Mouse (Mus musculus) heart, embryonic 14.5 days (tissue): ENCODE results near the gene Gm10217. TPM values are rescaled to one million over a fixed set of nuclear protein-coding genes. Genes with fewer than 3 reads are reported as not detected.

Experiments used
- ATAC-seq: fragments of 200-750 bp; cut with Nextera tagmentation; 2 replicates; pipeline ENCODE4 v1.8.0; 2017; ENCODE audit warnings: low read depth, moderate TSS enrichment; ENCODE audit not compliant: insufficient number of reproducible peaks, insufficient read depth, low FRiP score
- H3K27ac ChIP-seq, 2 experiments: fragments of 200-500 bp in 1 of 2; fragments of 300-500 bp in 1 of 2; sonication (generic) in 1 of 2; replicated peaks in 1 of 2; 2 replicates each; pipeline ENCODE4 v1.5.1; 2012 to 2014; ENCODE audit warnings: low read depth in 2 of 2, low read length in 2 of 2, control low read depth in 1 of 2, mild to moderate bottlenecking in 1 of 2, mixed read lengths in 1 of 2; ENCODE audit not compliant: control insufficient read depth in 1 of 2, insufficient read depth in 1 of 2
- H3K27me3 ChIP-seq: fragments of 300-500 bp; sonication (generic); 2 replicates; pipeline ENCODE4 v1.6.1; 2014; ENCODE audit warnings: mild to moderate bottlenecking, low read length, control low read depth; ENCODE audit not compliant: control insufficient read depth, insufficient read depth
- H3K36me3 ChIP-seq: fragments of 300-500 bp; sonication (generic); 2 replicates; pipeline ENCODE4 v1.6.1; 2014; ENCODE audit warnings: mild to moderate bottlenecking, control low read depth, low read length, mixed read lengths; ENCODE audit not compliant: control insufficient read depth, insufficient read depth
- H3K4me1 ChIP-seq, 2 experiments: fragments of 200-500 bp in 1 of 2; fragments of 300-500 bp in 1 of 2; sonication (generic) in 1 of 2; 2 replicates each; pipeline ENCODE4 v1.6.1; 2012 to 2014; ENCODE audit warnings: low read length in 2 of 2, control low read depth in 1 of 2, mixed read lengths in 1 of 2; ENCODE audit not compliant: control insufficient read depth in 2 of 2, insufficient read depth in 2 of 2
- H3K4me2 ChIP-seq: fragments of 300-500 bp; sonication (generic); 2 replicates; pipeline ENCODE4 v1.6.1; 2014; ENCODE audit warnings: mild to moderate bottlenecking, low read length
- H3K4me3 ChIP-seq, 2 experiments: fragments of 200-500 bp in 1 of 2; fragments of 300-500 bp in 1 of 2; sonication (generic) in 1 of 2; 2 replicates each; pipeline ENCODE4 v1.5.1; 2012 to 2014; ENCODE audit warnings: low read length in 2 of 2, mild to moderate bottlenecking in 2 of 2, control low read depth in 1 of 2, low read depth in 1 of 2, moderate library complexity in 1 of 2; ENCODE audit not compliant: control insufficient read depth in 1 of 2, insufficient read depth in 1 of 2
- H3K9ac ChIP-seq: fragments of 300-500 bp; sonication (generic); 2 replicates; pipeline ENCODE4 v1.6.1; 2014; ENCODE audit warnings: mild to moderate bottlenecking, low read length
- H3K9me3 ChIP-seq: fragments of 300-500 bp; sonication (generic); 2 replicates; pipeline ENCODE4 v1.6.1; 2016; ENCODE audit warnings: low read length, control low read depth; ENCODE audit not compliant: control insufficient read depth
- WGBS: fragments of 180-500 bp; shearing (Covaris S2); extraction: QIAGEN DNeasy Blood & Tissue Kit; methylation state at CpG from one replicate; pipeline ENCODE4 v1.1.7; 2014; 5-methylcytosine and 5-hydroxymethylcytosine counted together
- polyA plus RNA-seq: library from polyadenylated mRNA; unstranded; fragments of >200 nt; fragmentation: Nextera tagmentation; extraction: Ambion mirVana; gene quantifications from 2 replicates; pipeline ENCODE4 v1.2.1, GENCODE M21; 2014

Gene Gm10217
- not detected in 2 replicates for polyA plus RNA-seq

DNA sequence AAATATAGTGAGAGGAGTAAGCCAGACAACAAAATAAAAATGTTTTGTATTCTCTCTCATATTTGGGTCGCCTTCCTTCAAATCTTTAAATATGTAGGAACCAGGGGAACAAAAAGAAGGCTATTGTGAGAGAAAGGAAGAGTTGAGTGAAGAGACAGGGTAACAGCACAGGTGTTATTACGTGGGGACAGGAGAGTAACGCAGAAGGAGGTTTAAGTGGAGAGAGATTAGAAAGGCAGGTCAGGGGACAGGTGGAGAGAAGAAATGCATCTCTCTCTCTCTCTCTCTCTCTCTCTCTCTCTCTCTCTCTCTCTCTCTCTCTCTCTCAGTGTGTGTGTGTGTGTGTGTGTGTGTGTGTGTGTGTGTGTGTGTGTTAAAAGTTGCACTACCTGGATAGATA is at the start of gene Gm10217:
Gene Gm10217, plus strand, starts transcription at position 301 of the 400 bp plus-strand sequence.
- 66% methylated on average over 3 of the region's 3 CpGs for WGBS
- Histone ChIP-seq H3K4me1 (no peaks in the 10 kb centered on the region; a peak in 1 of 4 replicates), H3K4me3 (no peak within 1 kb of the TSS), H3K27me3 (no peaks in the 10 kb centered on the region), H3K9ac (no peak within 1 kb of the TSS), H3K4me2 (no peak within 1 kb of the TSS), H3K36me3 (no peaks in the 10 kb centered on the region), H3K9me3 (no peaks in the 10 kb centered on the region), H3K27ac (no peak within 1 kb of the TSS)
- ATAC-seq = no peak

DNA sequence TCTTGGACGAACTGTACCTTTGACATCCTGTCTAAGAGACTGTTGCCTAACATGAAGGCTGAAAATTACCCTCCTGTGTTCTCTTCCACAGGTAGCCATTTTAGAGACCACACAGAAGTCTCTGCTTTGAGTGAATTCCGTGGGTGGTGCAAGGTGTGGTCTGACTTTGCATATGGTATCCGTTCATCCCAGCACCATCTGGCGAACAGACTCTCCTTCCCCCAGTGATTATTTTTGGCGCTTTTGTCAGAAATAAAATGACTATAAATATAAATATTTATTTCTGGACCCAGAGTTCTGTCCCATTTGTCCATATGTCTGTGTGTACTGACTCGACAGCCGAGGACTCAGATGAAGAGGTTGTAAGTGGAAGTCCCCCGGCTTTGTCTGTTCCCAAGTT is 39.3 kb upstream of the Gm10217 start:
- Histone ChIP-seq H3K36me3 (no peaks in the 10 kb centered on the region), H3K9ac (no peak overlapping the region), H3K27ac (no peak overlapping the region), H3K4me3 (no peak overlapping the region), H3K9me3 (no peaks in the 10 kb centered on the region), H3K4me2 (no peak overlapping the region), H3K4me1 (no peaks in the 10 kb centered on the region), H3K27me3 (no peaks in the 10 kb centered on the region)
- no peak for ATAC-seq
- WGBS = 81% methylated on average over 8 of the region's 8 CpGs

DNA sequence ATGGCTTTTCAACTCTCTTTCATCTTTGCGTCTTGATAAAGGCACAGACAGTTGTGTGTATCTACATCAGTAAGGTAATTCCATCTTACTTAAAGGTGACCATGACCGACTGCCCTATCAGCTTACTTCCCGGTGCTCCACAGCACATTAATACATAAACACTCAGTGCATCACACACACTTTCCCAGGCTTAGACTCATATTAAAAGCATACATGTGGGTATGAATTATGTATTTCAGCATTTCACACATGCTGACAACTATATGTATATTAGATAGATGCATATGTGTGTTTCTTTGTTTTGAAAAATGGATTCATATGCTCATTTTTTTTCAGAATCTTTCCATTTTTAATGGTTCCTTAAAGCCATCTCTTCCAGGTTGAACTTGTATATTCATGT is 23.8 kb upstream of the Gm10217 start:
- no peak overlapping the region for H3K27ac ChIP-seq
- no peak overlapping the region for H3K4me2 ChIP-seq
- no peaks in the 10 kb centered on the region for H3K36me3 ChIP-seq
- no peaks in the 10 kb centered on the region for H3K9me3 ChIP-seq
- no peak overlapping the region for H3K4me3 ChIP-seq
- no peaks in the 10 kb centered on the region for H3K27me3 ChIP-seq
- no peak for ATAC-seq
- no peak overlapping the region for H3K9ac ChIP-seq
- WGBS = 77% methylated on average over 3 of the region's 3 CpGs
- no peaks in the 10 kb centered on the region for H3K4me1 ChIP-seq

DNA sequence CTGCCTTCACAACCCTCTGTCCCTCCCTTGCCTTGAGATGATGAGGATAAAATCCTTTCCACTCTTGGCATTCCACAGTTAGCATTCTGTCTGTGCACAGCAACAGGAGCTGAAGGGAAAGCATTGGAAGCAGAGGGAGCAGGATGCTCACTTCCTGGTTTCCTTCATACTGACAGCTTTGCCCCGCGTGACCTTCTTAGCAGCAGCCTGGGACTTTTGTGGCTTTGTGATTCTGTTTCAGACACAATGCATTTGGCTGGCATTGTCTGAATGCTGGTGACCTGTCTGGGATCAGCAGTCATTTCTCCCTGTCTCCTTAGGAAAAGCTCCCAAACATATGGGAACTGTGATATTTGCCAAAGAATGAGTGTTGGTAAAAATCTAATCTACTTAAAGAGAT is 4.8 kb upstream of the Gm10217 start:
- no peak for ATAC-seq
- no peaks in the 10 kb centered on the region for H3K27me3 ChIP-seq
- no peaks in the 10 kb centered on the region for H3K36me3 ChIP-seq
- H3K4me2 ChIP-seq = no peak overlapping the region
- WGBS = 8% methylated on average over 2 of the region's 2 CpGs
- H3K9me3 ChIP-seq = no peaks in the 10 kb centered on the region
- H3K4me3 ChIP-seq = no peak overlapping the region
- no peak overlapping the region for H3K27ac ChIP-seq
- no peaks in the 10 kb centered on the region; a peak in 1 of 4 replicates for H3K4me1 ChIP-seq
- no peak overlapping the region for H3K9ac ChIP-seq

DNA sequence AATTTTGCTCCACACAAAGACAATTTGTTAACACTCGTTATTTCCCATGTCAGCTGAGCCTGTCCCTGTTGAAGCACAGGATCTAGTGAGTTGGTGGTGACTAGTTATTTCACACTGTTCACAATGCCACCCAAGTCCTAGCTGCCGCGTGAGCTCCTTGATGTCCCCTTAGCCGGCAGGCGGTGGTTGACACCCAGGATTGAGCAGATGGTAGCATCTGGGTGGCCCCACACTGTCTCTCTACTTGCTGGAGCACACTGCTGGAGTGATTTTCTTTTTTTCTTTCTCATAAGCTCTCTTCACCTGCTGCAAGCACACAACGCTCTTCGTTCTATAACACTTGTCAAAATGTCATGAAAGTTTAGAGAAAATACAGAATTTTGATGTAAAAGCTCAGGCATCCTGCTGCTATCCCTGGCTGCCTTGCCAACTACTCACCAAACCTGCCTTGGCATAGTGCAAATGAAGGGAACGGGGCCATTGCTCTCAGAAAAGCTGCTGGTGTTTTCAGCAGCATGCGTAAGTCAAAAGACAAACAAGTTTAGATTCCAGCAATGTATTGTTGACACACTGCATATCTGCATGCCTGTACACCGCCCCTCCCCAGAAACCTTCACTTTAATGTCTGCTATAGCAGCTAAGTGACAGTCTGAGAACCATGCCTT is 3.4 kb upstream of the Gm10217 start:
- H3K4me3 ChIP-seq = no peak overlapping the region
- no peak overlapping the region for H3K9ac ChIP-seq
- no peaks in the 10 kb centered on the region for H3K36me3 ChIP-seq
- H3K27ac ChIP-seq = no peak overlapping the region
- 77% methylated on average over 10 of the region's 10 CpGs for WGBS
- H3K4me1 ChIP-seq = no peaks in the 10 kb centered on the region; a peak in 1 of 4 replicates
- no peak for ATAC-seq
- H3K4me2 ChIP-seq = no peak overlapping the region
- no peaks in the 10 kb centered on the region for H3K27me3 ChIP-seq
- no peaks in the 10 kb centered on the region for H3K9me3 ChIP-seq

DNA sequence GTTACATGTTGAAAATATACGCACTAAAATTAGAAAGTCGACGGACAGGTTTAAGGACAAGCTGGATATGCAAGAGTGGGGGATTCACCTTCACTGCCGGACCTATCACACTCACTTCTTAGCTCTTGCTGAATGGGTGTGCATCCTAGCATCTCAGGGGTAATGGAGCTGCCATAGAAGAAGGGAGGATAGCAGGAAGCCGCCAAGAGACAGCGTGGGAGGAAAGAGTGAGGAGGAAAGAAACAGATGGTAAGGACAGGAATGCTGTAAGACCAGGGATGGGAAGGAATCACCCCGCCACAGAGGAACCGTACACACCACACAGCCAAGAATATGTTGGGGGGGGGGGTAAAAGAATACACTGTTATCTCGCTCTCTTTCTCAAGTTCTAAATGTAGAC is 1.1 kb downstream of the Gm10217 start:
- H3K4me2 ChIP-seq = no peak overlapping the region
- H3K27ac ChIP-seq = no peak overlapping the region
- no peak overlapping the region for H3K9ac ChIP-seq
- no peaks in the 10 kb centered on the region for H3K4me1 ChIP-seq
- 70% methylated on average over 9 of the region's 9 CpGs for WGBS
- no peaks in the 10 kb centered on the region for H3K9me3 ChIP-seq
- no peak overlapping the region for H3K4me3 ChIP-seq
- H3K27me3 ChIP-seq = no peaks in the 10 kb centered on the region
- H3K36me3 ChIP-seq = no peaks in the 10 kb centered on the region
- no peak for ATAC-seq

DNA sequence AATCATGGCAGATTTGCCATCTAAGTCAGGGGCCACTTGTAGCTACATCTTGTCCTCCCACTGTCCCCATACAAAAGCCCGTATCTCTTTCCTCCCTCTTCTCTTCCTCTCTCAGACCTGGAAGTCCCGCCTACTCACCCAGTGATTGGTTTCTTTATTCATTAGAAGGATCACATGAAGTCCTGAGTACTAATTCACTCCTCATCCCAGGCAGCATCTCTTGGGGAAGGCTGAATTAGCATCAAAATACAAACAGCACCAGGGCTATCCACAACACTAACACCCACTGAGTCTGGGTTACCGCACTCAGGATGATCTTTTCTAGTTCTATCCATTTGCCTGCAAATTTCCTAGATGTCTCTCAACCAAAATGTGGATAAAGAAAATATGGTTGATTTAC is 4.0 kb downstream of the Gm10217 start:
- whole genome bisulfite sequencing = 47% methylated on average over 3 of the region's 3 CpGs
- Histone ChIP-seq H3K27ac (no peak overlapping the region), H3K9ac (no peak overlapping the region), H3K4me3 (no peak overlapping the region), H3K9me3 (no peaks in the 10 kb centered on the region), H3K4me1 (no peaks in the 10 kb centered on the region), H3K4me2 (no peak overlapping the region), H3K27me3 (no peaks in the 10 kb centered on the region), H3K36me3 (no peaks in the 10 kb centered on the region)
- no peak for ATAC-seq

DNA sequence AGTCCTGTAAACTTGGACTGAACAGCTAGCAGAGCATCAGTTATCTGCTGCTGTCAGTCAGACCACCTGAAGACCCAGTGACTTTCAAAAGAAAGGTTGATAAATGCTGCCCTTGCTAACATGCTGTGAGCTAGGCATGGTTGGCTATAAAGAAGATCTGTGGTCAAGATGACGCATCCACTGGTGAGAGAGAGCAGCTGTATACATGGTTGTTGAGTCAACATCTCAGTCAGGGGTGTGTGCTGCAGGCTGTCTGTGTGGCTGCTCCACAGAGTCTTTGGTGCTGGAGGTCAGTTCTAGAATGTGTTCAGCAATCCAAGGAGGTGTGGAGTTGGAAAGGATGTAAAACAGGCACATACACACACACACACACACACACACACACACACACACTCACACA is 12.2 kb downstream of the Gm10217 start:
- H3K9ac ChIP-seq = no peak overlapping the region
- no peaks in the 10 kb centered on the region for H3K27me3 ChIP-seq
- no peak overlapping the region for H3K27ac ChIP-seq
- H3K4me3 ChIP-seq = no peak overlapping the region
- H3K9me3 ChIP-seq = no peaks in the 10 kb centered on the region
- H3K4me2 ChIP-seq = no peak overlapping the region
- no peaks in the 10 kb centered on the region for H3K4me1 ChIP-seq
- no peak for ATAC-seq
- no peaks in the 10 kb centered on the region for H3K36me3 ChIP-seq
- WGBS = 55% methylated on average over 1 of the region's 1 CpGs
